Mouse (Mus musculus) heart, adult 9 months (tissue): ENCODE data around the gene Sgcd.
"Not testable (repeated sequence)": the region's sequence is repeated elsewhere in the genome, so short reads cannot be mapped to it uniquely, and the experiment has no call there.

ENCODE experiments used
- DNase-seq, 2 experiments: peaks; one replicate each; pipeline ENCODE4 v3.0.0; 2022; ENCODE audit warnings: low spot score in 2 of 2

The Sgcd gene

GRCm38 (mm10) chr11:47777226-47777915 is 211.4 kb downstream of the Sgcd start:
- no peak for DNase-seq

GRCm38 (mm10) chr11:47776019-47776418 is 212.8 kb downstream of the Sgcd start:
- no peak for DNase-seq

GRCm38 (mm10) chr11:47765859-47766258 is 222.9 kb downstream of the Sgcd start:
- DNase-seq, result no peak

GRCm38 (mm10) chr11:47763569-47763968 is 225.2 kb downstream of the Sgcd start:
- DNase-seq, result not testable (repeated sequence)

- no peak for DNase-seq
Observed at GRCm38 (mm10) chr11:47759015-47759414, 229.8 kb downstream of the Sgcd start.

- DNase-seq, result no peak
Observed at GRCm38 (mm10) chr11:47742806-47743205, 246.0 kb downstream of the Sgcd start.

GRCm38 (mm10) chr11:47704930-47705787 is 283.6 kb downstream of the Sgcd start:
- peak; percentile 60 to 61 for DNase-seq

- DNase-seq, result no peak
Observed at GRCm38 (mm10) chr11:47695611-47696010, 293.2 kb downstream of the Sgcd start.

- no peak for DNase-seq
Observed at GRCm38 (mm10) chr11:47658135-47658534, 330.6 kb downstream of the Sgcd start.

GRCm38 (mm10) chr11:47645911-47646310 is 342.9 kb downstream of the Sgcd start:
- DNase-seq, result no peak

- no peak for DNase-seq
Observed at GRCm38 (mm10) chr11:47641567-47642259, 347.1 kb downstream of the Sgcd start.

- DNase-seq, result no peak
Observed at GRCm38 (mm10) chr11:47640556-47640955, 348.2 kb downstream of the Sgcd start.

- no peak for DNase-seq
Observed at GRCm38 (mm10) chr11:47630186-47630585, 358.6 kb downstream of the Sgcd start.

- no peak for DNase-seq
Observed at GRCm38 (mm10) chr11:47609892-47610291, 378.9 kb downstream of the Sgcd start.

- DNase-seq, result no peak
Observed at GRCm38 (mm10) chr11:47574635-47575034, 414.1 kb downstream of the Sgcd start.

GRCm38 (mm10) chr11:47568488-47568887 is 420.3 kb downstream of the Sgcd start:
- no peak for DNase-seq

- no peak for DNase-seq
Observed at GRCm38 (mm10) chr11:47566156-47566555, 422.6 kb downstream of the Sgcd start.

- DNase-seq, result no peak
Observed at GRCm38 (mm10) chr11:47524845-47525244, 463.9 kb downstream of the Sgcd start.

- DNase-seq, result no peak
Observed at GRCm38 (mm10) chr11:47508047-47508446, 480.7 kb downstream of the Sgcd start.

- DNase-seq, result not testable (repeated sequence)
Observed at GRCm38 (mm10) chr11:47503236-47503635, 485.5 kb downstream of the Sgcd start.

GRCm38 (mm10) chr11:47473493-47474230 is 515.1 kb downstream of the Sgcd start:
- no peak for DNase-seq

GRCm38 (mm10) chr11:47460700-47461099 is 528.1 kb downstream of the Sgcd start:
- not testable (repeated sequence) for DNase-seq
